Mouse (Mus musculus) C2C12 (cell line): ENCODE measurements around the gene Wbp2nl.

Experiments used
- CTCF ChIP-seq: IDR thresholded peaks from one replicate; pipeline ENCODE4 v1.5.1; 2011; ENCODE audit not compliant: control insufficient read depth, insufficient read depth, insufficient read length
- FOSL1 ChIP-seq: IDR thresholded peaks from one replicate; pipeline ENCODE4 v1.8.0; 2011; ENCODE audit warnings: mild to moderate bottlenecking, low read length; ENCODE audit not compliant: poor library complexity, insufficient read depth, severe bottlenecking
- MYOD1 ChIP-seq: IDR thresholded peaks from one replicate; pipeline ENCODE4 v1.6.1; 2011; ENCODE audit warnings: low read depth; ENCODE audit not compliant: control insufficient read depth, insufficient read length
- MYOG ChIP-seq: IDR thresholded peaks from one replicate; pipeline ENCODE4 v1.6.1; 2011; ENCODE audit not compliant: control insufficient read depth, insufficient read length; ENCODE audit errors: extremely low read depth
- USF1 ChIP-seq: IDR thresholded peaks from one replicate; pipeline ENCODE4 v1.6.1; 2011; ENCODE audit warnings: low read depth, mild to moderate bottlenecking, control low read depth, moderate library complexity

- no peak for TF ChIP-seq CTCF
- no peak for TF ChIP-seq USF1
- TF ChIP-seq FOSL1 = no peak
- TF ChIP-seq MYOG = no peak
- TF ChIP-seq MYOD1 = no peak
Measured at GRCm38 (mm10) chr15:82286157-82286556, 12.6 kb upstream of the Wbp2nl start.
